Mouse (Mus musculus) hematopoietic stem cell, adult 5-6 weeks (primary cell): ENCODE data around the gene Nrxn1. TPM values are rescaled to one million over a fixed set of nuclear protein-coding genes. Genes with fewer than 3 reads are reported as not detected.

Experiments
- ATAC-seq, 2 experiments: fragments of 125-278 bp in 1 of 2; replicated peaks in 1 of 2; 2 replicates each; pipeline ENCODE4 v1.8.0; 2016 to 2017; ENCODE audit warnings: inconsistent platforms in 2 of 2, mild to moderate bottlenecking in 2 of 2, moderate number of reproducible peaks in 2 of 2, low read depth in 1 of 2, moderate TSS enrichment in 1 of 2; ENCODE audit not compliant: low FRiP score in 2 of 2, poor library complexity in 2 of 2, severe bottlenecking in 2 of 2, insufficient read depth in 1 of 2, low TSS enrichment in 1 of 2
- total RNA-seq: library from RNA; stranded (forward); fragments of 172-1452, 232-1000 nt; gene quantifications from 2 replicates; pipeline ENCODE4 v1.2.3, GENCODE M21; 2017

The Nrxn1 gene
- total RNA-seq, 1 experiment from 2014 or later, result 51.8 TPM

- no peak for ATAC-seq
These were observed 1033.4 kb downstream of the Nrxn1 start for GRCm38 (mm10) chr17:90059320-90060111.

GRCm38 (mm10) chr17:90054312-90054711 is 1038.6 kb downstream of the Nrxn1 start:
- no peak for ATAC-seq

- ATAC-seq, result no peak
These were observed 1053.6 kb downstream of the Nrxn1 start for GRCm38 (mm10) chr17:90039316-90039715.

- no peak for ATAC-seq
These were observed 1060.5 kb downstream of the Nrxn1 start for GRCm38 (mm10) chr17:90032416-90032815.

GRCm38 (mm10) chr17:90016636-90017035 is 1076.2 kb downstream of the Nrxn1 start:
- ATAC-seq, result no peak

GRCm38 (mm10) chr17:90011761-90012160 is 1081.1 kb downstream of the Nrxn1 start:
- no peak for ATAC-seq

- no peak for ATAC-seq
These were observed 1085.3 kb downstream of the Nrxn1 start for GRCm38 (mm10) chr17:90007438-90008109.

- ATAC-seq, result no peak
These were observed 1102.2 kb downstream of the Nrxn1 start for GRCm38 (mm10) chr17:89990651-89991050.
